Mouse (Mus musculus) right cerebral cortex, postnatal 36 days (tissue): ENCODE results near the gene Siglec1.
"Not testable (repeated sequence)": the region's sequence is repeated elsewhere in the genome, so short reads cannot be mapped to it uniquely, and the experiment has no call there.

Experiments used
- DNase-seq, 2 experiments: peaks; one replicate each; pipeline ENCODE4 v3.0.0; 2022; ENCODE audit warnings: low spot score in 2 of 2, mixed read lengths in 1 of 2

The Siglec1 gene

GRCm38 (mm10) chr2:131086667-131087390 is at the start of gene Siglec1:
Gene Siglec1, minus strand, starts transcription at chr2:131086765.
- no peak for DNase-seq

- no peak for DNase-seq
Measured at GRCm38 (mm10) chr2:131135521-131136139, 49.1 kb upstream of the Siglec1 start.

- DNase-seq: no peak
Measured at GRCm38 (mm10) chr2:131134826-131135400, 48.3 kb upstream of the Siglec1 start.

GRCm38 (mm10) chr2:131134381-131134780 is 47.8 kb upstream of the Siglec1 start:
- no peak for DNase-seq

- no peak for DNase-seq
Measured at GRCm38 (mm10) chr2:131132930-131133547, 46.5 kb upstream of the Siglec1 start, which contains the start of gene Gm11037. Gene Gm11037, plus strand, starts transcription at chr2:131133497.

GRCm38 (mm10) chr2:131132111-131132888 is 45.7 kb upstream of the Siglec1 start:
- DNase-seq: no peak

- no peak for DNase-seq
Measured at GRCm38 (mm10) chr2:131130849-131131248, 44.3 kb upstream of the Siglec1 start.

- no peak for DNase-seq
Measured at GRCm38 (mm10) chr2:131129836-131130235, 43.3 kb upstream of the Siglec1 start.

GRCm38 (mm10) chr2:131128636-131129157 is 42.1 kb upstream of the Siglec1 start:
- no peak for DNase-seq

GRCm38 (mm10) chr2:131128211-131128610 is 41.6 kb upstream of the Siglec1 start:
- DNase-seq: no peak

GRCm38 (mm10) chr2:131127161-131127730 is 40.7 kb upstream of the Siglec1 start, which contains the start of gene Hspa12b:
Gene Hspa12b, plus strand, starts transcription at chr2:131127280.
- no peak for DNase-seq

GRCm38 (mm10) chr2:131125964-131126815 is 39.6 kb upstream of the Siglec1 start:
- no peak for DNase-seq

GRCm38 (mm10) chr2:131125157-131125963 is 38.8 kb upstream of the Siglec1 start:
- no peak for DNase-seq

GRCm38 (mm10) chr2:131124166-131124565 is 37.6 kb upstream of the Siglec1 start:
- no peak for DNase-seq

- no peak for DNase-seq
Measured at GRCm38 (mm10) chr2:131118968-131119574, 32.5 kb upstream of the Siglec1 start.

- no peak for DNase-seq
Measured at GRCm38 (mm10) chr2:131105989-131106388, 19.4 kb upstream of the Siglec1 start.

GRCm38 (mm10) chr2:131105061-131105460 is 18.5 kb upstream of the Siglec1 start:
- not testable (repeated sequence) for DNase-seq

- DNase-seq: peak in 1 of 2 experiments; percentile 29
Measured at GRCm38 (mm10) chr2:131104021-131104420, 17.5 kb upstream of the Siglec1 start.

GRCm38 (mm10) chr2:131101530-131101929 is 15.0 kb upstream of the Siglec1 start:
- no peak for DNase-seq
